Mouse (Mus musculus) kidney, postnatal 0 days (tissue): Measurements from ENCODE around the gene Nup214. TPM values are rescaled to one million over a fixed set of nuclear protein-coding genes. Genes with fewer than 3 reads are reported as not detected.

Experiments
- ATAC-seq: fragments of 200-750 bp; cut with Nextera tagmentation; replicated peaks from 2 replicates; pipeline ENCODE4 v1.8.0; 2017; ENCODE audit warnings: low read depth, moderate number of reproducible peaks, moderate TSS enrichment, moderate library complexity; ENCODE audit not compliant: low FRiP score
- DNase-seq: peaks from one replicate; pipeline ENCODE4 v3.0.0-alpha.2; 2016; ENCODE audit warnings: low spot score
- H3K27ac ChIP-seq: fragments of 300-500 bp; sonication (generic); 2 replicates; pipeline ENCODE4 v1.5.1; 2014; ENCODE audit warnings: mild to moderate bottlenecking
- H3K27me3 ChIP-seq: fragments of 300-500 bp; sonication (generic); 2 replicates; pipeline ENCODE4 v1.6.1; 2014; ENCODE audit warnings: low read length, mixed read lengths; ENCODE audit not compliant: insufficient read depth
- H3K36me3 ChIP-seq: fragments of 300-500 bp; sonication (generic); 2 replicates; pipeline ENCODE4 v1.6.1; 2014; ENCODE audit warnings: low read length, mixed read lengths; ENCODE audit not compliant: insufficient read depth
- H3K4me1 ChIP-seq: fragments of 300-500 bp; sonication (generic); replicated peaks from 2 replicates; pipeline ENCODE4 v1.6.1; 2014; ENCODE audit warnings: antibody characterized with exemption, low read length, mixed read lengths; ENCODE audit not compliant: insufficient read depth
- H3K4me2 ChIP-seq: fragments of 300-500 bp; sonication (generic); 2 replicates; pipeline ENCODE4 v1.6.1; 2014; ENCODE audit warnings: mild to moderate bottlenecking, low read length, moderate library complexity, mixed read lengths
- H3K4me3 ChIP-seq: fragments of 300-500 bp; sonication (generic); replicated peaks from 2 replicates; pipeline ENCODE4 v1.5.1; 2014; ENCODE audit warnings: low read depth, low read length
- H3K9ac ChIP-seq: fragments of 300-500 bp; sonication (generic); 2 replicates; pipeline ENCODE4 v1.6.1; 2014; ENCODE audit warnings: low read depth, low read length
- H3K9me3 ChIP-seq: fragments of 300-500 bp; sonication (generic); replicated peaks from 2 replicates; pipeline ENCODE4 v1.6.1; 2016; ENCODE audit warnings: low read length, inconsistent platforms, mixed read lengths
- CTCF ChIP-seq: IDR thresholded peaks from 2 replicates; pipeline ENCODE4 v1.5.1; 2016; ENCODE audit warnings: antibody characterized with exemption, low read depth, mild to moderate bottlenecking, moderate library complexity
- WGBS: fragments of 180-500 bp; shearing (Covaris S2); extraction: QIAGEN DNeasy Blood & Tissue Kit; methylation state at CpG from one replicate; pipeline ENCODE4 v1.1.7; 2014; 5-methylcytosine and 5-hydroxymethylcytosine counted together
- polyA plus RNA-seq: library from polyadenylated mRNA; unstranded; fragments of >200 nt; fragmentation: Nextera tagmentation; extraction: Ambion mirVana; gene quantifications from 2 replicates; pipeline ENCODE4 v1.2.1, GENCODE M21; 2015

The Nup214 gene
- polyA plus RNA-seq, 1 experiment from 2014 or later: 57.6 TPM

GRCm38 (mm10) chr2:32078522-32078921, 104.3 kb downstream of the Nup214 start:
- Histone ChIP-seq H3K36me3 (no peaks in the 10 kb centered on the region), H3K9ac (no peak overlapping the region), H3K4me2 (no peak overlapping the region), H3K27ac (peak overlapping the region; percentile 39; the same call in 1 of the 2 replicates), H3K27me3 (peaks cover 13% of the 10 kb centered on the region; the same call in 1 of the 2 replicates), H3K4me1 (peaks cover 5% of the 10 kb centered on the region; the same call in 1 of the 2 replicates), H3K9me3 (no peaks in the 10 kb centered on the region), H3K4me3 (no peak overlapping the region)
- peak; percentile 39 for DNase-seq
- no peak for ATAC-seq
- WGBS: 48% methylated on average over 8 of the region's 8 CpGs
- no peak for TF ChIP-seq CTCF

GRCm38 (mm10) chr2:32079191-32079725, 105.0 kb downstream of the Nup214 start:
- TF ChIP-seq CTCF: no peak
- Histone ChIP-seq H3K27me3 (peaks cover 15% of the 10 kb centered on the region; the same call in 1 of the 2 replicates), H3K4me1 (peaks cover 13% of the 10 kb centered on the region), H3K4me2 (no peak overlapping the region), H3K27ac (0 out of 2 replicates have a peak overlapping the region, but pooled peaks have one; percentile 39), H3K36me3 (no peaks in the 10 kb centered on the region), H3K9me3 (no peaks in the 10 kb centered on the region), H3K9ac (no peak overlapping the region), H3K4me3 (no peak overlapping the region)
- WGBS: 82% methylated on average over 14 of the region's 14 CpGs
- DNase-seq (no peak), ATAC-seq (no peak)

DNA sequence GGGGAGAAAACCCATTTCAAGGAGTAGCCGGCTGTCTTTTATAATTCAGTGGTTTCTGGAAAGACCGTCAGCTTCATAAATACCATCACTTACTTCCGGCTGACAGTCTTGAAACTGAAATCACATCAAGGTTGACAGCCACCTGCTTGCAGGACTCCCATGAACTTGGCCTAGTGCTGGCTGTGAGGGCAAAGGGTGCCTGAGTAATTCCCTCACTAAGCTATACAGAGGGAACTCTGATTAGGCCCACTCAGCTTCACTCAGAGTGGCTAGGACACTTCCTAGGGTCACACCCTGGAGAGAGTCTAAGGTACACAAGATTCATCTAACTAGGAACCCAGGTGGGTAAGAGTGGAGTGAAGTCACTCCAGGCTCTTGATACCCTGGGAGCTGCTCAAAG, 106.4 kb downstream of the Nup214 start:
- no peak for ATAC-seq
- H3K4me1 ChIP-seq: peaks cover 13% of the 10 kb centered on the region

DNA sequence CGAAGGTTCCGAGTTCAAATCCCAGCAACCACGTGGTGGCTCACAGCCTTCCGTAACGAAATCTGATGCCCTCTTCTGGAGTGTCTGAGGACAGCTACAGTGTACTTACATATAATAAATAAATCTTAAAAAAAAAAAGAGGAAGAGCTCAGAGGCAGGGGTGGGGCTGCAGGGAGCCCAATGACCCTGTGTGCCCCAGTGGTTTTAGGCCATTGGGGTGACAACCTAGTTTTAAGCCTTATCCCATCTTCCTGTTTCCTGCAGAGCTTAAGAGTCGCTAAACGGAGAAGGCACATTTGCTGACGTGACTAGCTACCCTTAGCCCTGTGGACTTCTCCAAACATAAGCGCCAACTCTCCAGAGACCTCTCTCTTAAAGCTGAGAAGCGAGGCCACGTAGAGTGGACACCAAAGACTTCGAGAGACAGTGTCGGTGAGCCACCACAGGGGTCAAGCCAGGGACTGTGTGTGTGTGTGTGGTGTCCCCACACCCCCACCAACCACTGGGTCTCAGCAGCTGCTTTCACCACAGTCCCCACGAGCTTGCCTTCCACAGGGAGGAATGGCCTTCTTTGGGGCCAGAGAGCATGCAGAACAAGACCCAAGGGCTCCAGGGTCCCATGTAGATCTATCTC, 107.2 kb downstream of the Nup214 start:
- H3K9ac ChIP-seq: no peak overlapping the region
- H3K4me3 ChIP-seq: no peak overlapping the region

More for the DNA sequence above, 106.4 kb downstream of the Nup214 start:
- no peak overlapping the region for H3K4me3 ChIP-seq
- DNase-seq: no peak
- H3K27ac ChIP-seq: no peak overlapping the region
- no peak overlapping the region for H3K4me2 ChIP-seq
- H3K36me3 ChIP-seq: no peaks in the 10 kb centered on the region
- peaks cover 15% of the 10 kb centered on the region; the same call in 1 of the 2 replicates for H3K27me3 ChIP-seq
- 85% methylated on average over 3 of the region's 3 CpGs for WGBS
- no peak overlapping the region for H3K9ac ChIP-seq
- TF ChIP-seq CTCF: no peak
- no peaks in the 10 kb centered on the region for H3K9me3 ChIP-seq

DNA sequence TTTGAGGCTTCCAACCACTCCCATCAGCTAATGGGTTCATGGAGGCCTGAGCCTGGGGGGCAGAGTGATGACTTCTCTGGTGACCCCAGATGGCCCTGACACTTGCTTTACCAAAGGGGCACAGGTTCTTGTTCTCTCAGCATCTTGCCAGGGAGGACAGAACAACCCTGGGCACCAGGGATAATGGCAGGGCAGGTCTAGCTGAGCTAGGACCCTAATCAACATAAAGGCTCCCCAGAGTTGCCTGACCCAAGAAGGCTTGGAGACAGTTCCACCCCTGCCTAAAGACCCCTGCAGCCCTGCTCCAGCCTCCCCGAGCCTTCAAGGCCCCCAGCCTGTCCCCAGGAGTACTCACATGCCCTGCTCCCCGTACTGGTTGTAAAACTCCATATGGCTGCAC, 108.0 kb downstream of the Nup214 start:
- Histone ChIP-seq H3K36me3 (no peaks in the 10 kb centered on the region), H3K27ac (no peak overlapping the region), H3K4me3 (0 out of 2 replicates have a peak overlapping the region, but pooled peaks have one; percentile 59), H3K9ac (no peak overlapping the region), H3K27me3 (peaks cover 17% of the 10 kb centered on the region; the same call in 1 of the 2 replicates), H3K9me3 (no peaks in the 10 kb centered on the region), H3K4me1 (peaks cover 13% of the 10 kb centered on the region), H3K4me2 (peak overlapping the region; percentile 99)
- TF ChIP-seq CTCF: no peak
- ATAC-seq (no peak), DNase-seq (no peak)
- WGBS: 10% methylated on average over 2 of the region's 2 CpGs

More for the DNA sequence above, 107.2 kb downstream of the Nup214 start:
- Histone ChIP-seq H3K4me2 (peak overlapping the region; percentile 99; the same call in 1 of the 2 replicates), H3K36me3 (no peaks in the 10 kb centered on the region), H3K4me1 (peaks cover 13% of the 10 kb centered on the region), H3K27ac (no peak overlapping the region), H3K9me3 (no peaks in the 10 kb centered on the region), H3K27me3 (peaks cover 15% of the 10 kb centered on the region; the same call in 1 of the 2 replicates)
- no peak for DNase-seq
- 78% methylated on average over 14 of the region's 14 CpGs for WGBS
- TF ChIP-seq CTCF: no peak
- no peak for ATAC-seq

DNA sequence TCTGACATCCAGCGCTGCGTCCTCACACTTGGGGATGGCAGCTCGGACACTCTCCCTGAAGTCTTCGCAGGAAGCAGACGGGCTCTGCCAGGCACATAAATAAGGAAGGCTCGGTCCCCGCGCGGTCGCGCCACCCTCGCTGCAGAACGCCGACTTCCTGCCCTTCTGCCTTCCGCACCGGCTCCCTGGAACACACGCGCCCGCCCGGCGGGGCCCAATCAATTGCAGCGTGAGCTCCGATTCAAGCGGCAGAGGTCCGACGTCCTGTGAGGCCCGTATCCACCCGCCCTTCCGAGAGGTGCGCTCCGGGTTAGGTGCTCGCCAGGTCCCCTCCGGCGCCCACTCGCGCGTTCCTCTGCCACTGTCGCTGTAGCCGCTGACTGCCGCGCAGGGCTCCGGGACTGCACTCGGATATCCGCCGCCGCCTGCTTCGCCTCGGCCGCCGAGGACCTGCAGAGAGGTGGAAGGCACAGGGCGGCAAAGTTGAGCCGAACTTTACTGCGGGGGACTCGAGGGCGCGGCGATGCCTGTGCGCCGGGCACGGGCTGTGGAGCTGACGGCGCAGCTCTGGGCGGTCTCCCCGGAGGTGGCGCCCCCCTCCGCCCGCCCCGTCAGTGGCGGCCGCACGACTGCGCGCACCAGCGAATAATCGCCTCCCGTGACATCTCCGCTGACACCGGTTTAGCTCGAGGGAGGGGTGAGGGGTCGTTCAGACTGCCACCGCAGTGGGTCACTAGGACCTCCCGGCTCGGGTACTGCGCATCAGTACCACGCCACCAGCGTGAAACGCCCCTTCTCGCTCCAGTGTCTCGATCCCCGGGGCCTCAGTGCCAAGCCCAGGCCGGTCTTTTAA, 109.1 kb downstream of the Nup214 start:
- H3K27ac ChIP-seq: no peak overlapping the region
- peak overlapping the region; percentile 48 for H3K9ac ChIP-seq
- H3K27me3 ChIP-seq: peaks cover 26% of the 10 kb centered on the region
- H3K4me1 ChIP-seq: peaks cover 13% of the 10 kb centered on the region
- H3K36me3 ChIP-seq: no peaks in the 10 kb centered on the region
- no peak; the same call in 1 of the 2 replicates for ATAC-seq
- peak; percentile 26 for DNase-seq
- peak; percentile 19; the same call in 1 of the 2 replicates for TF ChIP-seq CTCF
- no peaks in the 10 kb centered on the region for H3K9me3 ChIP-seq
- peak overlapping the region; percentile 59 for H3K4me3 ChIP-seq
- under 1% methylated on average over 89 of the region's 91 CpGs for WGBS
- H3K4me2 ChIP-seq: peak overlapping the region; percentile 99
